Mouse (Mus musculus): ENCODE results near the gene Soat2.

Gene Soat2

GRCm38 (mm10) chr15:102114651-102115260 lies 35.6 kb upstream of the Soat2 start:
- in situ Hi-C loops (cut with MseI, MboI): no loop called here

- in situ Hi-C loops (cut with MseI, MboI): no loop called here
These were observed 34.5 kb upstream of the Soat2 start for GRCm38 (mm10) chr15:102115731-102116231.

- in situ Hi-C loops (cut with MseI, MboI): no loop called here
These were observed 33.4 kb upstream of the Soat2 start for GRCm38 (mm10) chr15:102116753-102117415.

- in situ Hi-C loops (cut with MseI, MboI): no loop called here
These were observed 32.6 kb upstream of the Soat2 start for GRCm38 (mm10) chr15:102117461-102118443.

- in situ Hi-C loops (cut with MseI, MboI): no loop called here
These were observed 31.7 kb upstream of the Soat2 start for GRCm38 (mm10) chr15:102118591-102118990.

- in situ Hi-C loops (cut with MseI, MboI): no loop called here
These were observed 31.1 kb upstream of the Soat2 start for GRCm38 (mm10) chr15:102119121-102119830.

GRCm38 (mm10) chr15:102119831-102120170 lies 30.5 kb upstream of the Soat2 start:
- in situ Hi-C loops (cut with MseI, MboI): no loop called here

GRCm38 (mm10) chr15:102120530-102120929 lies 29.8 kb upstream of the Soat2 start:
- in situ Hi-C loops (cut with MseI, MboI): no loop called here

- in situ Hi-C loops (cut with MseI, MboI): no loop called here
These were observed 24.0 kb upstream of the Soat2 start for GRCm38 (mm10) chr15:102126303-102126702.

GRCm38 (mm10) chr15:102133314-102133713 lies 17.0 kb upstream of the Soat2 start:
- in situ Hi-C loops (cut with MseI, MboI): no loop called here

- in situ Hi-C loops (cut with MseI, MboI): no loop called here
These were observed 15.6 kb upstream of the Soat2 start for GRCm38 (mm10) chr15:102134709-102135108.

GRCm38 (mm10) chr15:102135522-102136128 lies 14.7 kb upstream of the Soat2 start:
- in situ Hi-C loops (cut with MseI, MboI): no loop called here

GRCm38 (mm10) chr15:102136129-102136758 lies 14.1 kb upstream of the Soat2 start, which contains the start of gene Spryd3:
Spryd3 (minus strand) TSS chr15:102136234.
- in situ Hi-C loops (cut with MseI, MboI): no loop called here

GRCm38 (mm10) chr15:102141120-102141519 lies 9.2 kb upstream of the Soat2 start:
- in situ Hi-C loops (cut with MseI, MboI): no loop called here

GRCm38 (mm10) chr15:102142914-102143912 lies 7.1 kb upstream of the Soat2 start:
- in situ Hi-C loops (cut with MseI, MboI): no loop called here

- in situ Hi-C loops (cut with MseI, MboI): no loop called here
These were observed 6.0 kb upstream of the Soat2 start, which contains the start of gene Igfbp6 for GRCm38 (mm10) chr15:102144274-102144711. Igfbp6 (plus strand) TSS chr15:102144362.

GRCm38 (mm10) chr15:102144726-102145125 lies 5.6 kb upstream of the Soat2 start:
- in situ Hi-C loops (cut with MseI, MboI): no loop called here

GRCm38 (mm10) chr15:102145330-102145729 lies 5.0 kb upstream of the Soat2 start:
- in situ Hi-C loops (cut with MseI, MboI): no loop called here

GRCm38 (mm10) chr15:102146089-102146488 lies 4.2 kb upstream of the Soat2 start:
- in situ Hi-C loops (cut with MseI, MboI): no loop called here
